Mouse (Mus musculus): ENCODE results near the gene Prtn3. TPM values are rescaled to one million over a fixed set of nuclear protein-coding genes. Genes with fewer than 3 reads are reported as not detected.

Gene Prtn3
- polyA plus RNA-seq, 1 experiment from 2014 or later: 2.4 TPM

- ATAC-seq: no peak
- DNase-seq (ENCODE audit: low spot score): peak; percentile 35
- Histone ChIP-seq H3K9me3 (ENCODE audit: low read length) (no peaks in the 10 kb centered on the region), H3K27me3 (replicated peaks; ENCODE audit: insufficient read depth, low read length) (no peaks in the 10 kb centered on the region), H3K9ac (replicated peaks; ENCODE audit: low read depth) (no peak overlapping the region), H3K4me1 (ENCODE audit: insufficient read depth, low read depth, low read length) (0 out of 2 replicates have a peak, but pooled peaks cover 3% of the 10 kb centered on the region), H3K4me2 (replicated peaks; ENCODE audit: low read depth, low read length) (no peak overlapping the region), H3K36me3 (ENCODE audit: insufficient read depth, low read length) (no peaks in the 10 kb centered on the region), H3K4me3 (ENCODE audit: low read depth, low read length) (no peak overlapping the region), H3K27ac (ENCODE audit: low read length) (no peak overlapping the region)
- TF ChIP-seq EP300 (IDR thresholded peaks at IDR 0.05) (no peak), CTCF (IDR thresholded peaks at IDR 0.05) (no peak)
- WGBS: 46% methylated on average over 1 of the region's 1 CpGs
These were observed 2.9 kb downstream of the Prtn3 start for GRCm38 (mm10) chr10:79877174-79877573.

GRCm38 (mm10) chr10:79877757-79878156 is 3.5 kb downstream of the Prtn3 start:
- Histone ChIP-seq H3K9ac (replicated peaks; ENCODE audit: low read depth) (no peak overlapping the region), H3K4me3 (ENCODE audit: low read depth, low read length) (no peak overlapping the region), H3K27ac (ENCODE audit: low read length) (peak overlapping the region; percentile 43; the same call in 1 of the 2 replicates), H3K4me2 (replicated peaks; ENCODE audit: low read depth, low read length) (no peak overlapping the region; the same call in 1 of the 2 replicates), H3K36me3 (ENCODE audit: insufficient read depth, low read length) (no peaks in the 10 kb centered on the region), H3K9me3 (ENCODE audit: low read length) (no peaks in the 10 kb centered on the region), H3K27me3 (replicated peaks; ENCODE audit: insufficient read depth, low read length) (no peaks in the 10 kb centered on the region), H3K4me1 (ENCODE audit: insufficient read depth, low read depth, low read length) (0 out of 2 replicates have a peak, but pooled peaks cover 3% of the 10 kb centered on the region)
- DNase-seq (ENCODE audit: low spot score) (peak; percentile 77), ATAC-seq (peak; percentile 52)
- no peak for TF ChIP-seq CTCF (IDR thresholded peaks at IDR 0.05)
- TF ChIP-seq EP300 (IDR thresholded peaks at IDR 0.05): peak; percentile 21; the same call in 1 of the 2 replicates
- WGBS: 34% methylated on average over 12 of the region's 12 CpGs

GRCm38 (mm10) chr10:79879527-79879926 is 5.3 kb downstream of the Prtn3 start:
- no peaks in the 10 kb centered on the region for H3K36me3 ChIP-seq (ENCODE audit: insufficient read depth, low read length)
- no peak overlapping the region for H3K4me3 ChIP-seq (ENCODE audit: low read depth, low read length)
- no peak overlapping the region for H3K9ac ChIP-seq (replicated peaks; ENCODE audit: low read depth)
- WGBS: 31% methylated on average over 3 of the region's 3 CpGs
- TF ChIP-seq CTCF (IDR thresholded peaks at IDR 0.05): no peak
- no peak for TF ChIP-seq EP300 (IDR thresholded peaks at IDR 0.05)
- DNase-seq (ENCODE audit: low spot score) (no peak), ATAC-seq (no peak)
- H3K27ac ChIP-seq (ENCODE audit: low read length): no peak overlapping the region
- H3K27me3 ChIP-seq (replicated peaks; ENCODE audit: insufficient read depth, low read length): no peaks in the 10 kb centered on the region
- no peaks in the 10 kb centered on the region for H3K9me3 ChIP-seq (ENCODE audit: low read length)
- H3K4me2 ChIP-seq (replicated peaks; ENCODE audit: low read depth, low read length): no peak overlapping the region
- 0 out of 2 replicates have a peak, but pooled peaks cover 3% of the 10 kb centered on the region for H3K4me1 ChIP-seq (ENCODE audit: insufficient read depth, low read depth, low read length)

GRCm38 (mm10) chr10:79880721-79881120 is 6.4 kb downstream of the Prtn3 start:
- H3K4me2 ChIP-seq (replicated peaks; ENCODE audit: low read depth, low read length): no peak overlapping the region
- H3K36me3 ChIP-seq (ENCODE audit: insufficient read depth, low read length): no peaks in the 10 kb centered on the region
- ATAC-seq (no peak), DNase-seq (ENCODE audit: low spot score) (no peak)
- no peak for TF ChIP-seq EP300 (IDR thresholded peaks at IDR 0.05)
- no peak for TF ChIP-seq CTCF (IDR thresholded peaks at IDR 0.05)
- H3K4me1 ChIP-seq (ENCODE audit: insufficient read depth, low read depth, low read length): 0 out of 2 replicates have a peak, but pooled peaks cover 4% of the 10 kb centered on the region
- no peaks in the 10 kb centered on the region for H3K27me3 ChIP-seq (replicated peaks; ENCODE audit: insufficient read depth, low read length)
- H3K27ac ChIP-seq (ENCODE audit: low read length): no peak overlapping the region
- no peaks in the 10 kb centered on the region for H3K9me3 ChIP-seq (ENCODE audit: low read length)
- H3K4me3 ChIP-seq (ENCODE audit: low read depth, low read length): no peak overlapping the region
- no peak overlapping the region for H3K9ac ChIP-seq (replicated peaks; ENCODE audit: low read depth)
- 22% methylated on average over 9 of the region's 9 CpGs for WGBS

- Histone ChIP-seq H3K27me3 (replicated peaks; ENCODE audit: insufficient read depth, low read length) (no peaks in the 10 kb centered on the region), H3K36me3 (ENCODE audit: insufficient read depth, low read length) (no peaks in the 10 kb centered on the region), H3K27ac (ENCODE audit: low read length) (no peak overlapping the region), H3K9me3 (ENCODE audit: low read length) (no peaks in the 10 kb centered on the region), H3K4me3 (ENCODE audit: low read depth, low read length) (no peak overlapping the region), H3K4me1 (ENCODE audit: insufficient read depth, low read depth, low read length) (0 out of 2 replicates have a peak, but pooled peaks cover 4% of the 10 kb centered on the region), H3K4me2 (replicated peaks; ENCODE audit: low read depth, low read length) (peak overlapping the region; percentile 33), H3K9ac (replicated peaks; ENCODE audit: low read depth) (no peak overlapping the region)
- ATAC-seq (peak; percentile 13; the same call in 1 of the 2 replicates), DNase-seq (ENCODE audit: low spot score) (peak; percentile 41)
- TF ChIP-seq CTCF (IDR thresholded peaks at IDR 0.05): no peak
- no peak for TF ChIP-seq EP300 (IDR thresholded peaks at IDR 0.05)
- 6% methylated on average over 22 of the region's 22 CpGs for WGBS
These were observed 7.7 kb downstream of the Prtn3 start for GRCm38 (mm10) chr10:79881981-79882380.

- no peaks in the 10 kb centered on the region for H3K36me3 ChIP-seq (ENCODE audit: insufficient read depth, low read length)
- DNase-seq (ENCODE audit: low spot score) (peak; percentile 87), ATAC-seq (peak; percentile 58)
- H3K27ac ChIP-seq (ENCODE audit: low read length): no peak overlapping the region
- no peak overlapping the region for H3K4me2 ChIP-seq (replicated peaks; ENCODE audit: low read depth, low read length)
- no peak overlapping the region for H3K4me3 ChIP-seq (ENCODE audit: low read depth, low read length)
- 16% methylated on average over 22 of the region's 22 CpGs for WGBS
- H3K4me1 ChIP-seq (ENCODE audit: insufficient read depth, low read depth, low read length): 0 out of 2 replicates have a peak, but pooled peaks cover 4% of the 10 kb centered on the region
- peak; percentile 84 for TF ChIP-seq CTCF (IDR thresholded peaks at IDR 0.05)
- TF ChIP-seq EP300 (IDR thresholded peaks at IDR 0.05): no peak
- no peaks in the 10 kb centered on the region for H3K9me3 ChIP-seq (ENCODE audit: low read length)
- H3K27me3 ChIP-seq (replicated peaks; ENCODE audit: insufficient read depth, low read length): no peaks in the 10 kb centered on the region
- H3K9ac ChIP-seq (replicated peaks; ENCODE audit: low read depth): no peak overlapping the region
These were observed 9.2 kb downstream of the Prtn3 start for GRCm38 (mm10) chr10:79883297-79884084.
